Mouse (Mus musculus) heart, adult 2 months (tissue): Measurements from ENCODE around the gene Hoxa10.

ENCODE experiments used
- CTCF ChIP-seq: fragments of 200-600 bp; IDR thresholded peaks from 2 replicates; pipeline ENCODE4 v1.8.1; 2022; ENCODE audit warnings: antibody characterized with exemption, mild to moderate bottlenecking, moderate library complexity
- EP300 ChIP-seq: fragments of 200-500 bp; IDR thresholded peaks from 2 replicates; pipeline ENCODE4 v1.6.1; 2011; ENCODE audit warnings: low read depth, low read length, control low read depth; ENCODE audit not compliant: insufficient read depth
- POLR2A ChIP-seq: fragments of 200-500 bp; IDR thresholded peaks from 2 replicates; pipeline ENCODE4 v1.6.1; 2011; ENCODE audit warnings: mild to moderate bottlenecking, low read depth, low read length, control low read depth; ENCODE audit not compliant: insufficient read depth

DNA sequence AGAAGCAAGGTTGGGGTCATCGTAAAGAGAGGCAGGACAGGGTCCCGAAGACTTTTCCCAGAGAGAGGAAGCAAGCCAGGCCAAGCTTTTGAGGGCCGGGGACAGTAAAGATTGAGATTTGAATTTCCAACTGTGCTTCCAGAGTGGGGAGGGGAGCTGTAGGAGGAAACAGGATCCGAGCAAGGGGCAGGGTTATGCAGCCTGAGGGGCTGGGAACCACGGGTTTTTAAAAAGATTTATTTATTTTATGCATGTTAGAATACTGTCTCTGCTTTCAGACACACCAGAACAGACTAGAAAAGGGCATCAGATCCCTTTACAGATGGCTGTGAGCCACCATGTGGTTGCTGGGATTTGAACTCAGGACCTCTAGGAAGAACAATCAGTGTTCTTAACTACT lies 36.3 kb upstream of the Hoxa10 start:
- TF ChIP-seq CTCF (no peak), POLR2A (no peak), EP300 (no peak)
